Mouse (Mus musculus) gastrocnemius, postnatal 10 days (tissue): ENCODE measurements around the gene Zfp978. TPM values are rescaled to one million over a fixed set of nuclear protein-coding genes. Genes with fewer than 3 reads are reported as not detected.

Experiments used
- total RNA-seq, 2 experiments: library from RNA; stranded (reverse); gene quantifications; 2 replicates each; pipeline ENCODE4 v1.2.3; 2021

The Zfp978 gene
- total RNA-seq, 2 experiments from 2014 or later, result 0.47 TPM; not detected in 1

Other genes starting within 250 kb of the Zfp978 start
- gene Zfp991, start 229.3 kb upstream of the Zfp978 start, total RNA-seq, result 1 to 10 TPM; 4.7 to 5.5 TPM
- not detected for gene Zfp988, start 55.6 kb upstream of the Zfp978 start, total RNA-seq
- 1 to 10 TPM; 4.9 to 5.1 TPM for gene Zfp982, start 131.1 kb downstream of the Zfp978 start, total RNA-seq
- gene Gm16503, start 178.9 kb downstream of the Zfp978 start, total RNA-seq, result under 1 TPM; 0.16 to 0.47 TPM
- gene Zfp985, start 192.0 kb downstream of the Zfp978 start, total RNA-seq, result not detected